16 mouse cellular contexts compared by ENCODE assay signal in the genomic region with DNA sequence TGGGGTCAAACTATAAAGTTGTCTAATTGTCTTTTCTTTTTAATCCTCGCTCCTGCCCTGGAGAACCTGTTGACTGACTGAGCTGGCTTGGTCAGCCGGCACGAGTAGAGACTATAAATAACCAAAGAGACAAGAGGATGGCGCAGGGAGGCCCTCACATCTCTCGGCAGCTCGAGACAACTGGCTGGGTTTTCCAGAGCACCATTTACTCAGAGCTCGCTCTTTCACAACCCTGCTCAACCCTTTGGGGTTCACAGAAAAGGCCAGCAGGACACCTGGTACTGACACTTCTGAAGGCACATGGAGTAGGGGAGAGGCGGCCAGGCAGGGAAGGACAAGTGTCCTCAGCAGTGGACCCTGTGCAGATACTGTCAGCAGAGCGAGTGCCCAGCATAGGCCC. TPM values are rescaled to one million over a fixed set of nuclear protein-coding genes. Genes with fewer than 3 reads are reported as not detected.
DNase-seq lines count a peak whose midpoint lies in the region; ATAC-seq lines count a peak whose summit lies in the region.
"Had no signal": no experiment of that assay in that cellular context is flagged by ENCODE, and none has a peak within 500 bp of the region (broad histone marks: within the 10 kb centered on the region; RNA-seq: fewer than 3 reads in every experiment).

No protein-coding gene starts in this region.

- H3K4me2 ChIP-seq in heart, embryonic 14.5 days (ENCODE audit: low read length), result peak overlapping the region; percentile 42
- H3K4me2 ChIP-seq: forebrain, embryonic 13.5 days; hindbrain, embryonic 12.5 days; midbrain, embryonic 13.5 days had no signal

- ATAC-seq in megakaryocyte, adult 5-6 weeks (ENCODE audit: poor library complexity, severe bottlenecking), result no peak
- ATAC-seq in heart, embryonic 14.5 days (ENCODE audit: insufficient number of reproducible peaks, insufficient read depth, low FRiP score, low read depth), result no peak
- ATAC-seq: forebrain, embryonic 13.5 days; midbrain, embryonic 13.5 days had no signal

- peaks cover 12% of the 10 kb centered on the region for H3K9me3 ChIP-seq in megakaryocyte, embryonic 14.5 days
- no peaks in the 10 kb centered on the region for H3K9me3 ChIP-seq in heart, embryonic 14.5 days (ENCODE audit: control insufficient read depth, low read length)
- H3K9me3 ChIP-seq: forebrain, embryonic 13.5 days; hindbrain, embryonic 12.5 days; midbrain, embryonic 13.5 days had no signal

- peak overlapping the region; percentile 83 to 92 for H3K27ac ChIP-seq in heart, embryonic 14.5 days (replicated peaks in 1 of 2; ENCODE audit: control insufficient read depth in 1 of 2, insufficient read depth in 1 of 2, low read depth in 2 of 2, low read length in 2 of 2)
- H3K27ac ChIP-seq: forebrain, embryonic 13.5 days; hindbrain, embryonic 12.5 days; left cerebral cortex, adult 2 months; macrophage; midbrain, embryonic 13.5 days had no signal

- H3K4me1 ChIP-seq in megakaryocyte, embryonic 14.5 days, result peaks cover 75% of the 10 kb centered on the region
- peaks cover 74 to 93% of the 10 kb centered on the region in 2 experiments for H3K4me1 ChIP-seq in heart, embryonic 14.5 days (ENCODE audit: control insufficient read depth in 2 of 2, insufficient read depth in 2 of 2, low read length in 2 of 2)

- intact Hi-C loops in heart, postnatal 36 days (cut with DNase I), result no loop called here

- peak overlapping the region; percentile 48; the same call in 1 of the 2 replicates for H3K9ac ChIP-seq in heart, embryonic 14.5 days (ENCODE audit: low read length)
- H3K9ac ChIP-seq: forebrain, embryonic 13.5 days; hindbrain, embryonic 12.5 days; midbrain, embryonic 13.5 days had no signal

- peaks cover 93% of the 10 kb centered on the region for H3K36me3 ChIP-seq in megakaryocyte, embryonic 14.5 days (replicated peaks; ENCODE audit: low read length)
- peaks cover 52% of the 10 kb centered on the region for H3K36me3 ChIP-seq in heart, embryonic 14.5 days (ENCODE audit: control insufficient read depth, insufficient read depth, low read length)

- H3K27me3 ChIP-seq in megakaryocyte, embryonic 14.5 days (replicated peaks), result no peaks in the 10 kb centered on the region
- no peaks in the 10 kb centered on the region for H3K27me3 ChIP-seq in heart, embryonic 14.5 days (ENCODE audit: control insufficient read depth, insufficient read depth, low read length)
- H3K27me3 ChIP-seq: forebrain, embryonic 13.5 days; hindbrain, embryonic 12.5 days; midbrain, embryonic 13.5 days had no signal

- DNase-seq in heart, adult 11 months, result peak; percentile 97
- no peak for DNase-seq in heart, postnatal 36 days
- DNase-seq in urinary bladder, postnatal 10 days (ENCODE audit: low spot score), result no peak
- DNase-seq in cerebellum, adult 8-10 months, result no peak
- DNase-seq: adrenal gland, postnatal 25 days; cerebellum, postnatal 10 days; gastrocnemius, postnatal 36 days; right cerebral cortex, postnatal 25 days had no signal

- H3K4me3 ChIP-seq in megakaryocyte, embryonic 14.5 days (replicated peaks), result peak overlapping the region; percentile 64
- no peak overlapping the region for H3K4me3 ChIP-seq in heart, embryonic 14.5 days (ENCODE audit: control insufficient read depth in 1 of 2, insufficient read depth in 1 of 2, low read depth in 1 of 2, low read length in 2 of 2)
- H3K4me3 ChIP-seq: forebrain, embryonic 13.5 days; hindbrain, embryonic 12.5 days; left cerebral cortex, adult 2 months; midbrain, embryonic 13.5 days had no signal

- WGBS in heart, embryonic 14.5 days, result 30% methylated on average over 9 of the region's 9 CpGs

RNA-seq across cellular contexts. Expression of gene Ppil1, which starts 10.3 kb away (rescaled TPM):
- total RNA-seq in heart, postnatal 36 days (2021), result 10 to 100 TPM; 27.0 to 27.2 TPM
- 21.6 and 33.2 TPM in 2 replicates for polyA plus RNA-seq in megakaryocyte, embryonic 14.5 days (2012; ENCODE audit: insufficient read depth, low replicate concordance)
- 37.5 and 39.4 TPM in 2 replicates for total RNA-seq in megakaryocyte, adult 5-6 weeks (2015)
- total RNA-seq in megakaryocyte, adult 5-6 weeks (2017), result 53.6 and 57.3 TPM in 2 replicates
- 98.2 and 106 TPM in 2 replicates for polyA plus RNA-seq in heart, embryonic 14.5 days (2014; fragmentation: Nextera tagmentation; extraction: Ambion mirVana)

RNA-seq across cellular contexts. Expression of gene BC004004, which starts 14.9 kb away (rescaled TPM):
- 100 to 1,000 TPM; 228 to 258 TPM for total RNA-seq in heart, postnatal 36 days (2021)
- 20.3 and 30.8 TPM in 2 replicates for polyA plus RNA-seq in megakaryocyte, embryonic 14.5 days (2012; ENCODE audit: insufficient read depth, low replicate concordance)
- total RNA-seq in megakaryocyte, adult 5-6 weeks (2015), result 65.8 and 70.1 TPM in 2 replicates
- 81.0 and 89.2 TPM in 2 replicates for total RNA-seq in megakaryocyte, adult 5-6 weeks (2017)
- 106 and 112 TPM in 2 replicates for polyA plus RNA-seq in heart, embryonic 14.5 days (2014; fragmentation: Nextera tagmentation; extraction: Ambion mirVana)

RNA-seq across cellular contexts. Expression of gene Cpne5, which starts 15.7 kb away (rescaled TPM):
- total RNA-seq in heart, postnatal 36 days (2021), result 1 to 10 TPM; 2.8 to 4.6 TPM
- 13.0 and 15.2 TPM in 2 replicates for polyA plus RNA-seq in megakaryocyte, embryonic 14.5 days (2012; ENCODE audit: insufficient read depth, low replicate concordance)
- 0.25 TPM in 1 of 2 replicates, not detected in the other for total RNA-seq in megakaryocyte, adult 5-6 weeks (2015)
- total RNA-seq in megakaryocyte, adult 5-6 weeks (2017), result not detected in 2 replicates
- polyA plus RNA-seq in heart, embryonic 14.5 days (2014; fragmentation: Nextera tagmentation; extraction: Ambion mirVana), result 21.4 and 28.8 TPM in 2 replicates
- total RNA-seq: gastrocnemius, postnatal 36 days had no signal
- polyA plus RNA-seq: macrophage had no signal
